Mouse (Mus musculus): ENCODE measurements around the gene Faim.

DNA sequence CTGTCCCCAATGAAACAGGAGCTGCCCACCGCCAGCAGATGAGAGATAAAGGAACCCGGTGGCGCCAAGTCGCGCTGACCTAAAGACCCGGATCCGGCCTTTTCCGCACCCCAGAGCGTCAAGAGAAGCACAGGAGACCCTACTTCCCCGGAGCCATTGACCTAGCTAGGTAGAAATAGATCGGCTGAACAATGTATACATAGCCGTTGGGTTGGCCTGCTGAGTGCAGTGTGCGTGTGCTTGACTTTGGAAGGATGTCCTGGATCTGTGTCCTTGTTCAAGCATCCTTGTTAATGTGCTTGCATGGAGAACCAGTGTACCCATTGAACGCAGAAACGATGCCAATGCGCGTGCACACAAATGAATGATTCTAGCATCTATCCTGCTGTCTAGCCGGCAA is 22.5 kb upstream of the Faim start:
- TF ChIP-seq CTCF (IDR thresholded peaks at IDR 0.05; ENCODE audit: borderline replicate concordance, control insufficient read depth, extremely low read depth, insufficient read depth, low read length, poor library complexity) (no peak), POLR2A (IDR thresholded peaks at IDR 0.05; ENCODE audit: control insufficient read depth, extremely low read depth, insufficient read depth, low read length, poor library complexity) (no peak)
